In genomic region chr11:117991502-117992470, GRCm38 (mm10) we compare ENCODE assay signal across 8 mouse cellular contexts. TPM values are rescaled to one million over a fixed set of nuclear protein-coding genes. Genes with fewer than 3 reads are reported as not detected.
DNase-seq lines count a peak whose midpoint lies in the region; ATAC-seq lines count a peak whose summit lies in the region.

No protein-coding gene starts in this region.

- H3K9me3 ChIP-seq in embryonic facial prominence, embryonic 13.5 days: no peaks in the 10 kb centered on the region
- H3K9me3 ChIP-seq in embryonic facial prominence, embryonic 10.5 days: no peaks in the 10 kb centered on the region
- H3K9me3 ChIP-seq in heart, embryonic 13.5 days: no peaks in the 10 kb centered on the region
- no peaks in the 10 kb centered on the region for H3K9me3 ChIP-seq in forebrain, embryonic 12.5 days

- no peak overlapping the region for H3K4me3 ChIP-seq in embryonic facial prominence, embryonic 13.5 days
- H3K4me3 ChIP-seq in embryonic facial prominence, embryonic 10.5 days: no peak overlapping the region
- no peak overlapping the region for H3K4me3 ChIP-seq in heart, embryonic 13.5 days
- no peak overlapping the region for H3K4me3 ChIP-seq in forebrain, embryonic 12.5 days (replicated peaks)

- H3K27me3 ChIP-seq in embryonic facial prominence, embryonic 13.5 days: no peaks in the 10 kb centered on the region
- no peaks in the 10 kb centered on the region for H3K27me3 ChIP-seq in embryonic facial prominence, embryonic 10.5 days (replicated peaks; ENCODE audit: low read depth, poor library complexity, severe bottlenecking)
- no peaks in the 10 kb centered on the region for H3K27me3 ChIP-seq in heart, embryonic 13.5 days (replicated peaks)
- no peaks in the 10 kb centered on the region for H3K27me3 ChIP-seq in forebrain, embryonic 12.5 days

- no peak for ATAC-seq in embryonic facial prominence, embryonic 13.5 days (ENCODE audit: insufficient number of reproducible peaks, insufficient read depth, low FRiP score, low TSS enrichment, low read depth)
- no peak for ATAC-seq in heart, embryonic 13.5 days (ENCODE audit: extremely low read depth, insufficient number of reproducible peaks, low FRiP score, low TSS enrichment)
- no peak for ATAC-seq in forebrain, embryonic 12.5 days (ENCODE audit: low FRiP score)

- no peak overlapping the region for H3K27ac ChIP-seq in embryonic facial prominence, embryonic 13.5 days
- no peak overlapping the region for H3K27ac ChIP-seq in embryonic facial prominence, embryonic 10.5 days (replicated peaks)
- 0 out of 2 replicates have a peak overlapping the region, but pooled peaks have one; percentile 12 for H3K27ac ChIP-seq in heart, embryonic 13.5 days (replicated peaks)
- no peak overlapping the region for H3K27ac ChIP-seq in forebrain, embryonic 12.5 days

- WGBS in embryonic facial prominence, embryonic 13.5 days: 48% methylated on average over 9 of the region's 9 CpGs
- 55% methylated on average over 9 of the region's 9 CpGs for WGBS in embryonic facial prominence, embryonic 10.5 days
- WGBS in heart, embryonic 13.5 days: 55% methylated on average over 9 of the region's 9 CpGs
- 67% methylated on average over 9 of the region's 9 CpGs for WGBS in forebrain, embryonic 12.5 days

- H3K36me3 ChIP-seq in embryonic facial prominence, embryonic 13.5 days: no peaks in the 10 kb centered on the region
- H3K36me3 ChIP-seq in embryonic facial prominence, embryonic 10.5 days (replicated peaks): no peaks in the 10 kb centered on the region
- no peaks in the 10 kb centered on the region for H3K36me3 ChIP-seq in heart, embryonic 13.5 days
- H3K36me3 ChIP-seq in forebrain, embryonic 12.5 days (replicated peaks): no peaks in the 10 kb centered on the region

- H3K4me2 ChIP-seq in embryonic facial prominence, embryonic 13.5 days: no peak overlapping the region
- H3K4me2 ChIP-seq in heart, embryonic 13.5 days: no peak overlapping the region
- no peak overlapping the region for H3K4me2 ChIP-seq in forebrain, embryonic 12.5 days

- H3K4me1 ChIP-seq in embryonic facial prominence, embryonic 13.5 days: peaks cover 70% of the 10 kb centered on the region
- H3K4me1 ChIP-seq in embryonic facial prominence, embryonic 10.5 days: peaks cover 86% of the 10 kb centered on the region
- H3K4me1 ChIP-seq in heart, embryonic 13.5 days: peaks cover 91% of the 10 kb centered on the region
- peaks cover 62% of the 10 kb centered on the region for H3K4me1 ChIP-seq in forebrain, embryonic 12.5 days

- no peak for DNase-seq in embryonic facial prominence, embryonic 10.5 days (ENCODE audit: low spot score)
- DNase-seq in 3T3-L1 (ENCODE audit: low read depth, low spot score): peak; percentile 66
- DNase-seq in lung, postnatal 14 days: peak; percentile 52
- DNase-seq in urinary bladder, postnatal 10 days (ENCODE audit: low spot score): no peak
- DNase-seq in cerebellum, adult 9-11 months: no peak

- 0 out of 2 replicates have a peak overlapping the region, but pooled peaks have one; percentile 27 for H3K9ac ChIP-seq in embryonic facial prominence, embryonic 13.5 days
- H3K9ac ChIP-seq in heart, embryonic 13.5 days: peak overlapping the region; percentile 42; the same call in 1 of the 2 replicates
- no peak overlapping the region for H3K9ac ChIP-seq in forebrain, embryonic 12.5 days

RNA-seq across cellular contexts. Expression of gene Pgs1, which starts 5.7 kb away (rescaled TPM):
- polyA plus RNA-seq in embryonic facial prominence, embryonic 13.5 days (2015; fragmentation: Nextera tagmentation; extraction: Ambion mirVana): 37.4 and 39.5 TPM in 2 replicates
- 43.5 and 44.6 TPM in 2 replicates for polyA plus RNA-seq in embryonic facial prominence, embryonic 10.5 days (2016; fragmentation: Nextera tagmentation; extraction: Ambion mirVana)
- polyA plus RNA-seq in heart, embryonic 13.5 days (2015; fragmentation: Nextera tagmentation; extraction: Ambion mirVana): 25.7 and 26.6 TPM in 2 replicates
- polyA plus RNA-seq in forebrain, embryonic 12.5 days (2016; fragmentation: Nextera tagmentation; extraction: Ambion mirVana): 45.3 and 45.9 TPM in 2 replicates

RNA-seq across cellular contexts. Expression of gene Socs3, which starts 21.9 kb away (rescaled TPM):
- polyA plus RNA-seq in embryonic facial prominence, embryonic 13.5 days (2015; fragmentation: Nextera tagmentation; extraction: Ambion mirVana): 12.7 and 15.0 TPM in 2 replicates
- 13.6 and 16.7 TPM in 2 replicates for polyA plus RNA-seq in embryonic facial prominence, embryonic 10.5 days (2016; fragmentation: Nextera tagmentation; extraction: Ambion mirVana)
- polyA plus RNA-seq in heart, embryonic 13.5 days (2015; fragmentation: Nextera tagmentation; extraction: Ambion mirVana): 4.9 and 8.5 TPM in 2 replicates
- polyA plus RNA-seq in forebrain, embryonic 12.5 days (2016; fragmentation: Nextera tagmentation; extraction: Ambion mirVana): 13.5 and 14.7 TPM in 2 replicates

Comparison
In these comparisons a context has a peak if more than half of its experiments do, and no peak if none do; other contexts are left out.
1. DNase-seq: peak in 3T3-L1 (single experiment) and lung, postnatal 14 days (single experiment); none in embryonic facial prominence, embryonic 10.5 days (single experiment), urinary bladder, postnatal 10 days (single experiment) and cerebellum, adult 9-11 months (single experiment).